7 mouse cellular contexts compared by ENCODE assay signal in genomic region chr11:120280774-120281173, GRCm38 (mm10). TPM values are rescaled to one million over a fixed set of nuclear protein-coding genes. Genes with fewer than 3 reads are reported as not detected.
DNase-seq lines count a peak whose midpoint lies in the region; ATAC-seq and TF ChIP-seq lines count a peak whose summit lies in the region.

No protein-coding gene starts in this region.

- H3K9ac ChIP-seq in heart, postnatal 0 days (replicated peaks; ENCODE audit: low read depth, low read length), result no peak overlapping the region
- no peak overlapping the region for H3K9ac ChIP-seq in forebrain, embryonic 11.5 days (ENCODE audit: low read length)
- H3K9ac ChIP-seq in hindbrain, embryonic 13.5 days, result 0 out of 2 replicates have a peak overlapping the region, but pooled peaks have one; percentile 19
- no peak overlapping the region for H3K9ac ChIP-seq in midbrain, embryonic 14.5 days (replicated peaks; ENCODE audit: low read length)

- WGBS in heart, postnatal 0 days, result 88% methylated on average over 7 of the region's 7 CpGs
- 78% methylated on average over 7 of the region's 7 CpGs for WGBS in forebrain, embryonic 11.5 days
- 47% methylated on average over 7 of the region's 7 CpGs for WGBS in hindbrain, embryonic 13.5 days
- WGBS in midbrain, embryonic 14.5 days, result 35% methylated on average over 7 of the region's 7 CpGs

- H3K4me1 ChIP-seq in heart, postnatal 0 days (ENCODE audit: control insufficient read depth, insufficient read depth), result peaks cover 23% of the 10 kb centered on the region
- H3K4me1 ChIP-seq in forebrain, embryonic 11.5 days (replicated peaks; ENCODE audit: control insufficient read depth, insufficient read depth, low read length), result peaks cover 14% of the 10 kb centered on the region; the same call in 1 of the 2 replicates
- H3K4me1 ChIP-seq in hindbrain, embryonic 13.5 days (replicated peaks), result peaks cover 39% of the 10 kb centered on the region
- H3K4me1 ChIP-seq in midbrain, embryonic 14.5 days (ENCODE audit: control insufficient read depth, insufficient read depth, low read length), result peaks cover 18% of the 10 kb centered on the region

- H3K36me3 ChIP-seq in heart, postnatal 0 days (replicated peaks; ENCODE audit: control insufficient read depth, insufficient read depth, low read length), result peaks cover 44% of the 10 kb centered on the region
- peaks cover 22% of the 10 kb centered on the region for H3K36me3 ChIP-seq in forebrain, embryonic 11.5 days (ENCODE audit: control insufficient read depth, insufficient read depth, low read length)
- peaks cover 91% of the 10 kb centered on the region for H3K36me3 ChIP-seq in hindbrain, embryonic 13.5 days
- peaks cover 97% of the 10 kb centered on the region for H3K36me3 ChIP-seq in midbrain, embryonic 14.5 days (ENCODE audit: control insufficient read depth, insufficient read depth, low read length)

- no peak for DNase-seq in heart, postnatal 0 days (ENCODE audit: low spot score)
- DNase-seq in heart, postnatal 14 days, result no peak
- DNase-seq in forebrain, embryonic 11.5 days (ENCODE audit: low spot score), result no peak
- DNase-seq in midbrain, embryonic 14.5 days, result no peak
- DNase-seq in Muller cell, postnatal 12 days (ENCODE audit: inconsistent ontology term), result no peak
- no peak for DNase-seq in yolk sac, embryonic 10.5 days (ENCODE audit: low spot score)

- TF ChIP-seq CTCF in heart, postnatal 0 days (IDR thresholded peaks at IDR 0.05; ENCODE audit: low read depth), result no peak

- H3K4me3 ChIP-seq in heart, postnatal 0 days (ENCODE audit: low read depth, low read length), result no peak overlapping the region
- H3K4me3 ChIP-seq in forebrain, embryonic 11.5 days (ENCODE audit: low read depth, low read length), result no peak overlapping the region
- H3K4me3 ChIP-seq in hindbrain, embryonic 13.5 days, result no peak overlapping the region
- H3K4me3 ChIP-seq in midbrain, embryonic 14.5 days (replicated peaks; ENCODE audit: low read depth, low read length), result no peak overlapping the region

- no peak overlapping the region for H3K4me2 ChIP-seq in heart, postnatal 0 days (ENCODE audit: low read depth, low read length)
- no peak overlapping the region for H3K4me2 ChIP-seq in forebrain, embryonic 11.5 days (ENCODE audit: low read depth, low read length, severe bottlenecking)
- H3K4me2 ChIP-seq in hindbrain, embryonic 13.5 days, result no peak overlapping the region; the same call in 1 of the 2 replicates
- H3K4me2 ChIP-seq in midbrain, embryonic 14.5 days (ENCODE audit: low read length), result no peak overlapping the region

- no peak for TF ChIP-seq EP300 in heart, postnatal 0 days (IDR thresholded peaks at IDR 0.05; ENCODE audit: low read depth)

- no peaks in the 10 kb centered on the region for H3K27me3 ChIP-seq in heart, postnatal 0 days (ENCODE audit: control insufficient read depth, insufficient read depth, low read length)
- no peaks in the 10 kb centered on the region for H3K27me3 ChIP-seq in forebrain, embryonic 11.5 days (ENCODE audit: control insufficient read depth, insufficient read depth, low read length)
- H3K27me3 ChIP-seq in hindbrain, embryonic 13.5 days, result peaks cover 9% of the 10 kb centered on the region; the same call in 1 of the 2 replicates
- no peaks in the 10 kb centered on the region for H3K27me3 ChIP-seq in midbrain, embryonic 14.5 days (ENCODE audit: control insufficient read depth, insufficient read depth, low read length)

- no peak for ATAC-seq in heart, postnatal 0 days (ENCODE audit: insufficient read depth, low read depth)
- no peak for ATAC-seq in forebrain, embryonic 11.5 days (replicated peaks; ENCODE audit: low FRiP score)
- no peak; the same call in 1 of the 2 replicates for ATAC-seq in hindbrain, embryonic 13.5 days (ENCODE audit: low FRiP score)
- 0 out of 2 replicates have a peak, but pooled peaks have one; percentile 10 for ATAC-seq in midbrain, embryonic 14.5 days (ENCODE audit: low FRiP score, low TSS enrichment)

- intact Hi-C loops in heart, postnatal 14 days (cut with DNase I), result no loop called here

- no peaks in the 10 kb centered on the region for H3K9me3 ChIP-seq in heart, postnatal 0 days (replicated peaks; ENCODE audit: control insufficient read depth, low read length)
- H3K9me3 ChIP-seq in forebrain, embryonic 11.5 days (ENCODE audit: control insufficient read depth, low read length), result no peaks in the 10 kb centered on the region
- H3K9me3 ChIP-seq in hindbrain, embryonic 13.5 days, result no peaks in the 10 kb centered on the region
- H3K9me3 ChIP-seq in midbrain, embryonic 14.5 days (ENCODE audit: control insufficient read depth, low read length), result no peaks in the 10 kb centered on the region

- peak overlapping the region; percentile 39 for H3K27ac ChIP-seq in heart, postnatal 0 days (ENCODE audit: low read depth)
- H3K27ac ChIP-seq in forebrain, embryonic 11.5 days (ENCODE audit: low read depth, low read length), result peak overlapping the region; percentile 37; the same call in 1 of the 2 replicates
- peak overlapping the region; percentile 90 for H3K27ac ChIP-seq in hindbrain, embryonic 13.5 days
- peak overlapping the region; percentile 78 for H3K27ac ChIP-seq in midbrain, embryonic 14.5 days (replicated peaks; ENCODE audit: low read depth, low read length)

RNA-seq across cellular contexts. Expression of gene Bahcc1, which starts 48.0 kb away (rescaled TPM):
- total RNA-seq in heart, postnatal 0 days (2014; rRNA removed; ENCODE audit: low replicate concordance), result 12.2 and 13.1 TPM in 2 replicates
- 2.8 and 3.5 TPM in 2 replicates for polyA plus RNA-seq in heart, postnatal 0 days (2015; fragmentation: Nextera tagmentation; extraction: Ambion mirVana)
- 10 to 100 TPM in 1 of 2 experiments, 1 to 10 TPM in 1; 7.8 to 10.0 TPM for total RNA-seq in heart, postnatal 14 days (2021)
- polyA plus RNA-seq in forebrain, embryonic 11.5 days (2014; fragmentation: Nextera tagmentation; extraction: Ambion mirVana), result 25.2 and 30.3 TPM in 2 replicates
- 13.6 and 17.0 TPM in 2 replicates for polyA plus RNA-seq in hindbrain, embryonic 13.5 days (2015; fragmentation: Nextera tagmentation; extraction: Ambion mirVana)
- polyA plus RNA-seq in midbrain, embryonic 14.5 days (2014; fragmentation: Nextera tagmentation; extraction: Ambion mirVana), result 20.0 and 25.9 TPM in 2 replicates

Comparison
In these comparisons a context has a peak if more than half of its experiments do, and no peak if none do; other contexts are left out.
1. H3K27ac ChIP-seq: peak in every context shown above with its lines; median percentile 90 in hindbrain, embryonic 13.5 days; 78 in midbrain, embryonic 14.5 days; 39 in heart, postnatal 0 days; 37 in forebrain, embryonic 11.5 days.